Mouse (Mus musculus): ENCODE results near the gene Abi1. TPM values are rescaled to one million over a fixed set of nuclear protein-coding genes. Genes with fewer than 3 reads are reported as not detected.
"Not testable (repeated sequence)": the region's sequence is repeated elsewhere in the genome, so short reads cannot be mapped to it uniquely, and the experiment has no call there.

The Abi1 gene
- total RNA-seq, 2 experiments from 2014 or later: 221 to 234 TPM

GRCm38 (mm10) chr2:23023023-23023422, 17.0 kb downstream of the Abi1 start:
- no peak overlapping the region for H3K4me3 ChIP-seq
- peak overlapping the region; percentile 88 for H3K27ac ChIP-seq
- peak; percentile 36 to 74 for DNase-seq (ENCODE audit: low spot score in 2 of 2)
- no peak for TF ChIP-seq CTCF (conservative IDR thresholded peaks at IDR 0.05)

- Histone ChIP-seq H3K4me3 (no peak overlapping the region), H3K27ac (peak overlapping the region; percentile 88)
- no peak for DNase-seq (ENCODE audit: low spot score in 2 of 2)
- no peak for TF ChIP-seq CTCF (conservative IDR thresholded peaks at IDR 0.05)
Measured at GRCm38 (mm10) chr2:23021721-23022120, 18.3 kb downstream of the Abi1 start.

GRCm38 (mm10) chr2:23021320-23021719, 18.7 kb downstream of the Abi1 start:
- no peak for DNase-seq (ENCODE audit: low spot score in 2 of 2)
- TF ChIP-seq CTCF (conservative IDR thresholded peaks at IDR 0.05): no peak
- Histone ChIP-seq H3K27ac (peak overlapping the region; percentile 88), H3K4me3 (no peak overlapping the region)

GRCm38 (mm10) chr2:23019170-23019569, 20.9 kb downstream of the Abi1 start:
- no peak for DNase-seq (ENCODE audit: low spot score in 2 of 2)
- H3K27ac ChIP-seq: no peak overlapping the region
- H3K4me3 ChIP-seq: no peak overlapping the region
- no peak for TF ChIP-seq CTCF (conservative IDR thresholded peaks at IDR 0.05)

GRCm38 (mm10) chr2:23016121-23016520, 23.9 kb downstream of the Abi1 start:
- no peak for TF ChIP-seq CTCF (conservative IDR thresholded peaks at IDR 0.05)
- no peak overlapping the region for H3K4me3 ChIP-seq
- peak overlapping the region; percentile 39; the same call in 1 of the 2 replicates for H3K27ac ChIP-seq
- no peak for DNase-seq (ENCODE audit: low spot score in 2 of 2)

GRCm38 (mm10) chr2:23015335-23015734, 24.7 kb downstream of the Abi1 start:
- DNase-seq (ENCODE audit: low spot score in 2 of 2): no peak
- 0 out of 2 replicates have a peak overlapping the region, but pooled peaks have one; percentile 39 for H3K27ac ChIP-seq

GRCm38 (mm10) chr2:23014935-23015334, 25.1 kb downstream of the Abi1 start:
- peak in 1 of 2 experiments; percentile 5 for DNase-seq (ENCODE audit: low spot score in 2 of 2)
- not testable (repeated sequence) for H3K4me3 ChIP-seq, H3K27ac ChIP-seq

More at GRCm38 (mm10) chr2:23015335-23015734, 24.7 kb downstream of the Abi1 start:
- H3K4me3 ChIP-seq: no peak overlapping the region
- no peak for TF ChIP-seq CTCF (conservative IDR thresholded peaks at IDR 0.05)

- Histone ChIP-seq H3K27ac (peak overlapping the region; percentile 12; the same call in 1 of the 2 replicates), H3K4me3 (no peak overlapping the region)
- TF ChIP-seq CTCF (conservative IDR thresholded peaks at IDR 0.05): no peak
- no peak for DNase-seq (ENCODE audit: low spot score in 2 of 2)
Measured at GRCm38 (mm10) chr2:23008256-23008655, 31.8 kb downstream of the Abi1 start.

GRCm38 (mm10) chr2:23007577-23007976, 32.5 kb downstream of the Abi1 start:
- H3K27ac ChIP-seq: no peak overlapping the region; the same call in 1 of the 2 replicates
- DNase-seq (ENCODE audit: low spot score in 2 of 2): peak in 1 of 2 experiments; percentile 7
- H3K4me3 ChIP-seq: no peak overlapping the region
- peak; percentile 55 for TF ChIP-seq CTCF (conservative IDR thresholded peaks at IDR 0.05)

GRCm38 (mm10) chr2:23007149-23007548, 32.9 kb downstream of the Abi1 start:
- peak in 1 of 2 experiments; percentile 2 for DNase-seq (ENCODE audit: low spot score in 2 of 2)
- no peak overlapping the region for H3K4me3 ChIP-seq
- no peak overlapping the region; the same call in 1 of the 2 replicates for H3K27ac ChIP-seq
- no peak for TF ChIP-seq CTCF (conservative IDR thresholded peaks at IDR 0.05)

GRCm38 (mm10) chr2:23006219-23006618, 33.8 kb downstream of the Abi1 start:
- TF ChIP-seq CTCF (conservative IDR thresholded peaks at IDR 0.05): no peak
- Histone ChIP-seq H3K27ac (peak overlapping the region; percentile 28; the same call in 1 of the 2 replicates), H3K4me3 (no peak overlapping the region)
- peak in 1 of 2 experiments; percentile 7 for DNase-seq (ENCODE audit: low spot score in 2 of 2)

- peak in 1 of 2 experiments; percentile 0 for DNase-seq (ENCODE audit: low spot score in 2 of 2)
- Histone ChIP-seq H3K4me3 (no peak overlapping the region), H3K27ac (no peak overlapping the region)
- TF ChIP-seq CTCF (conservative IDR thresholded peaks at IDR 0.05): no peak
Measured at GRCm38 (mm10) chr2:23002637-23003036, 37.4 kb downstream of the Abi1 start.

- Histone ChIP-seq H3K4me3 (no peak overlapping the region), H3K27ac (peak overlapping the region; percentile 8; the same call in 1 of the 2 replicates)
- peak in 1 of 2 experiments; percentile 7 for DNase-seq (ENCODE audit: low spot score in 2 of 2)
- no peak for TF ChIP-seq CTCF (conservative IDR thresholded peaks at IDR 0.05)
Measured at GRCm38 (mm10) chr2:22999620-23000019, 40.4 kb downstream of the Abi1 start.

- H3K4me3 ChIP-seq: no peak overlapping the region
- peak in 1 of 2 experiments; percentile 7 for DNase-seq (ENCODE audit: low spot score in 2 of 2)
- no peak for TF ChIP-seq CTCF (conservative IDR thresholded peaks at IDR 0.05)
- peak overlapping the region; percentile 5; the same call in 1 of the 2 replicates for H3K27ac ChIP-seq
Measured at GRCm38 (mm10) chr2:22998804-22999203, 41.2 kb downstream of the Abi1 start.

All from layer of hippocampus, adult 2 months (tissue).